Mouse (Mus musculus): ENCODE measurements around the gene Fam102b. TPM values are rescaled to one million over a fixed set of nuclear protein-coding genes. Genes with fewer than 3 reads are reported as not detected.

Fam102b gene
- polyA plus RNA-seq, 1 experiment: 2.5 TPM

- Histone ChIP-seq H3K27me3 (ENCODE audit: control insufficient read depth, insufficient read depth, low read length) (no peaks in the 10 kb centered on the region), H3K27ac (ENCODE audit: insufficient read depth, low read length) (no peak overlapping the region), H3K4me3 (ENCODE audit: extremely low read depth, insufficient read depth, insufficient read length) (no peak overlapping the region), H3K36me3 (ENCODE audit: control insufficient read depth, insufficient read depth, low read length) (no peaks in the 10 kb centered on the region), H3K4me1 (ENCODE audit: control insufficient read depth, insufficient read depth, insufficient read length) (no peaks in the 10 kb centered on the region)
- WGBS: 73% methylated on average over 6 of the region's 6 CpGs
- no peak for DNase-seq (ENCODE audit: low read depth in 1 of 2, low spot score in 2 of 2)
- TF ChIP-seq POLR2A (IDR thresholded peaks at IDR 0.05; ENCODE audit: low read depth, low read length) (no peak), CTCF (IDR thresholded peaks at IDR 0.05; ENCODE audit: extremely low read depth, insufficient read depth, insufficient read length, insufficient replicate concordance) (no peak)
These were observed 20.4 kb upstream of the Fam102b start for GRCm38 (mm10) chr3:109047707-109048283.

DNA sequence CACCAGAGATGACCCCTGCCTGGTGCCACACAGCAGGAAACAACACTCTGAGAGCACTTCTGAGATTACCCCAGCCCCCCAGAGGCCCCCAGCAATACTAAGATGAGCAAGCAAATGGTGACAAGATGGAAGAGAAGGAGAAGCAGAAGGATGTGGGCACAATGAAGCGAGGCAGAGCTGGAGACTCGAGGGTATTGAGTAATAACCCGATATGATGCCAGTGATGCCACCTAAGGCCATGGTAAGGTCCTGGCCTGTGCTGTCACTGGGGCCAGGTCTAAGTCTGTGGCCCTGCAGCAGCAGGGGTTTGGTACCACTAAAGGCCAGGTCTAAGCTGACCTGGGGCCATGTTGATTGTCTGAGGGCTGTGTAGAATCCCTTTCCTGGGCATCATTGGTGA, 19.0 kb upstream of the Fam102b start:
- 64% methylated on average over 3 of the region's 3 CpGs for WGBS
- Histone ChIP-seq H3K27ac (ENCODE audit: insufficient read depth, low read length) (no peak overlapping the region), H3K4me1 (ENCODE audit: control insufficient read depth, insufficient read depth, insufficient read length) (no peaks in the 10 kb centered on the region)

DNA sequence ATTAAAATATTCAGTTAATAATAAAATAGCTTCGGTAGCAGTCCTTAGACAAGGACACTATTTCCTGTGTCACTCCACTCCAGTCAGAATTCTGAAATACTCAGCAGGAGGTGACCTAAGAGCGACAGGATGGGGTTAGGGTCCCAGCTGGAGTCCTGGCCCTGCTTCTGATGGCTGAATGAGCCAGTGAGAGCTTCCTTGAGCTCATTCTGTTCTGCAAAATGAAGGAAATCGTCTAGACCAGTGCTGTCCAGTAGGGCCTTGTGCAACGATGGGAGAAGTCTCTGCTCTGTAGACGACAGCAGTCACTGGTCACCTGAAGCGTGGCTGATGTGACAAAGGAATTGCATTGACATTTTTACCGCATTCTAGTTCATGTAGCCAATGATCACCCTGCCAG, 16.0 kb upstream of the Fam102b start:
- WGBS: 89% methylated on average over 7 of the region's 7 CpGs

More for the DNA sequence above, 19.0 kb upstream of the Fam102b start:
- H3K4me3 ChIP-seq (ENCODE audit: extremely low read depth, insufficient read depth, insufficient read length): no peak overlapping the region
- TF ChIP-seq CTCF (IDR thresholded peaks at IDR 0.05; ENCODE audit: extremely low read depth, insufficient read depth, insufficient read length, insufficient replicate concordance) (no peak), POLR2A (IDR thresholded peaks at IDR 0.05; ENCODE audit: low read depth, low read length) (no peak)
- no peak for DNase-seq (ENCODE audit: low read depth in 1 of 2, low spot score in 2 of 2)
- no peaks in the 10 kb centered on the region for H3K27me3 ChIP-seq (ENCODE audit: control insufficient read depth, insufficient read depth, low read length)
- no peaks in the 10 kb centered on the region for H3K36me3 ChIP-seq (ENCODE audit: control insufficient read depth, insufficient read depth, low read length)

DNA sequence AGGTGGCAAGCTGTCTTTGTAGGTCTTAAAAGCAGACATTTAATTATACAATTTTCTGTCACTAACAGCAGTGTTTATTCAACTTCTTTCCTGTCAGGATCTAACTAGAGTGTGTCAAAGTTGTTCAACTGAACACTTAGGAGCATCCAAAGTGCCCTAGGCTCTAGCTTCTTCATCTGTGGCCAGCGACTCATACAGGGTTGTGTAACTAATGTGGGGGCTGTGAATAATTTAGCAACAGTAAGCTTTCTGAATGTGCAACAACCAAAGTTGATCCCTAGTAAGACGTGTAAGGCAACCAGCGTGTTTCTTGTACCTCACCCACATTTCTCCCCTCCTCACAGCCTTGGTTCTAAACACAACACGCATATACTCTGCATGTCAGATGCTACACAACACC, 13.5 kb upstream of the Fam102b start:
- Histone ChIP-seq H3K36me3 (ENCODE audit: control insufficient read depth, insufficient read depth, low read length) (no peaks in the 10 kb centered on the region), H3K27me3 (ENCODE audit: control insufficient read depth, insufficient read depth, low read length) (no peaks in the 10 kb centered on the region), H3K4me3 (ENCODE audit: extremely low read depth, insufficient read depth, insufficient read length) (no peak overlapping the region), H3K4me1 (ENCODE audit: control insufficient read depth, insufficient read depth, insufficient read length) (no peaks in the 10 kb centered on the region), H3K27ac (ENCODE audit: insufficient read depth, low read length) (no peak overlapping the region)
- no peak for DNase-seq (ENCODE audit: low read depth in 1 of 2, low spot score in 2 of 2)
- no peak for TF ChIP-seq POLR2A (IDR thresholded peaks at IDR 0.05; ENCODE audit: low read depth, low read length)
- no peak for TF ChIP-seq CTCF (IDR thresholded peaks at IDR 0.05; ENCODE audit: extremely low read depth, insufficient read depth, insufficient read length, insufficient replicate concordance)
- 84% methylated on average over 4 of the region's 4 CpGs for WGBS

More for the DNA sequence above, 16.0 kb upstream of the Fam102b start:
- Histone ChIP-seq H3K4me1 (ENCODE audit: control insufficient read depth, insufficient read depth, insufficient read length) (no peaks in the 10 kb centered on the region), H3K36me3 (ENCODE audit: control insufficient read depth, insufficient read depth, low read length) (no peaks in the 10 kb centered on the region), H3K27me3 (ENCODE audit: control insufficient read depth, insufficient read depth, low read length) (no peaks in the 10 kb centered on the region), H3K4me3 (ENCODE audit: extremely low read depth, insufficient read depth, insufficient read length) (no peak overlapping the region), H3K27ac (ENCODE audit: insufficient read depth, low read length) (no peak overlapping the region)
- DNase-seq (ENCODE audit: low read depth in 1 of 2, low spot score in 2 of 2): no peak
- TF ChIP-seq CTCF (IDR thresholded peaks at IDR 0.05; ENCODE audit: extremely low read depth, insufficient read depth, insufficient read length, insufficient replicate concordance) (no peak), POLR2A (IDR thresholded peaks at IDR 0.05; ENCODE audit: low read depth, low read length) (no peak)

GRCm38 (mm10) chr3:109034411-109034810, 7.0 kb upstream of the Fam102b start:
- H3K36me3 ChIP-seq (ENCODE audit: control insufficient read depth, insufficient read depth, low read length): no peaks in the 10 kb centered on the region
- no peak for DNase-seq (ENCODE audit: low read depth in 1 of 2, low spot score in 2 of 2)
- 0 out of 2 replicates have a peak, but pooled peaks cover 3% of the 10 kb centered on the region for H3K4me1 ChIP-seq (ENCODE audit: control insufficient read depth, insufficient read depth, insufficient read length)
- no peak overlapping the region for H3K27ac ChIP-seq (ENCODE audit: insufficient read depth, low read length)
- TF ChIP-seq CTCF (IDR thresholded peaks at IDR 0.05; ENCODE audit: extremely low read depth, insufficient read depth, insufficient read length, insufficient replicate concordance) (no peak), POLR2A (IDR thresholded peaks at IDR 0.05; ENCODE audit: low read depth, low read length) (no peak)
- H3K27me3 ChIP-seq (ENCODE audit: control insufficient read depth, insufficient read depth, low read length): no peaks in the 10 kb centered on the region
- no peak overlapping the region for H3K4me3 ChIP-seq (ENCODE audit: extremely low read depth, insufficient read depth, insufficient read length)
- 78% methylated on average over 1 of the region's 1 CpGs for WGBS

DNA sequence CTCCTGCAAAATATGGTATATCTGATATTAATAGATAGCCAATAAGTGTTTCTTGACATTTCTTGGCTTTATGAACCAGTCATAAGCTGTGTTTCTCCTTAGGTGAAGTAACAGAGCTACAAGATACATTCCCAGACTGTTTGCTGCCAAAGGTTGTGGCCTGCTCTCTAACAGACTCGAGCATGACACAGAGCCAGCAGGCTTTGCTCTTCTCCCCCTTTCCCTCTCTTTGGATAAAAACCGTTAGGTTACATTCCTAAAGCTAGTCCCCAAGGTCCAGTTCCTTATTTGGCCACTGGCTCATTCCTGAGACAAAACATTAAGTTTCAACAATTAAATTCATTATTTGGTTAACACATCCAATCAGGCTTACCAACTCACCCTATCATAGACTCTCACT, 4.9 kb upstream of the Fam102b start:
- 0 out of 2 replicates have a peak, but pooled peaks cover 3% of the 10 kb centered on the region for H3K4me1 ChIP-seq (ENCODE audit: control insufficient read depth, insufficient read depth, insufficient read length)
- no peak overlapping the region for H3K4me3 ChIP-seq (ENCODE audit: extremely low read depth, insufficient read depth, insufficient read length)
- H3K27ac ChIP-seq (ENCODE audit: insufficient read depth, low read length): no peak overlapping the region
- no peaks in the 10 kb centered on the region for H3K27me3 ChIP-seq (ENCODE audit: control insufficient read depth, insufficient read depth, low read length)
- no peak for DNase-seq (ENCODE audit: low read depth in 1 of 2, low spot score in 2 of 2)
- 73% methylated on average over 2 of the region's 2 CpGs for WGBS
- no peaks in the 10 kb centered on the region for H3K36me3 ChIP-seq (ENCODE audit: control insufficient read depth, insufficient read depth, low read length)
- no peak for TF ChIP-seq CTCF (IDR thresholded peaks at IDR 0.05; ENCODE audit: extremely low read depth, insufficient read depth, insufficient read length, insufficient replicate concordance)
- TF ChIP-seq POLR2A (IDR thresholded peaks at IDR 0.05; ENCODE audit: low read depth, low read length): no peak

GRCm38 (mm10) chr3:109031626-109032025, 4.2 kb upstream of the Fam102b start:
- TF ChIP-seq CTCF (IDR thresholded peaks at IDR 0.05; ENCODE audit: extremely low read depth, insufficient read depth, insufficient read length, insufficient replicate concordance) (no peak), POLR2A (IDR thresholded peaks at IDR 0.05; ENCODE audit: low read depth, low read length) (no peak)
- no peak overlapping the region for H3K27ac ChIP-seq (ENCODE audit: insufficient read depth, low read length)
- no peak for DNase-seq (ENCODE audit: low read depth in 1 of 2, low spot score in 2 of 2)
- 0 out of 2 replicates have a peak, but pooled peaks cover 3% of the 10 kb centered on the region for H3K4me1 ChIP-seq (ENCODE audit: control insufficient read depth, insufficient read depth, insufficient read length)
- H3K27me3 ChIP-seq (ENCODE audit: control insufficient read depth, insufficient read depth, low read length): no peaks in the 10 kb centered on the region
- no peaks in the 10 kb centered on the region for H3K36me3 ChIP-seq (ENCODE audit: control insufficient read depth, insufficient read depth, low read length)
- WGBS: 66% methylated on average over 3 of the region's 3 CpGs
- no peak overlapping the region for H3K4me3 ChIP-seq (ENCODE audit: extremely low read depth, insufficient read depth, insufficient read length)
